Mouse (Mus musculus) CH12.LX (cell line): ENCODE data around the gene Srd5a2.

Experiments used
- CTCF ChIP-seq, 2 experiments: IDR thresholded peaks in 1 of 2; conservative IDR thresholded peaks in 1 of 2; 2 replicates each; pipeline ENCODE4 v1.5.1; 2011 to 2012; ENCODE audit warnings: low read depth in 2 of 2, low read length in 2 of 2, improper control_type of control experiment in 1 of 2, inconsistent platforms in 1 of 2, mild to moderate bottlenecking in 1 of 2, moderate library complexity in 1 of 2
- NELFE ChIP-seq: IDR thresholded peaks from 2 replicates; pipeline ENCODE4 v1.6.1; 2011; ENCODE audit warnings: low read depth, low read length, improper control_type of control experiment

- TF ChIP-seq NELFE (no peak), CTCF (conservative IDR thresholded peaks at IDR 0.05 in 1 of 2, IDR thresholded peaks at IDR 0.05 in 1 of 2; ENCODE audit: low read depth in 2 of 2, low read length in 2 of 2) (no peak)
Observed at GRCm38 (mm10) chr17:74007001-74007400, 40.7 kb downstream of the Srd5a2 start.
